Mouse (Mus musculus): ENCODE measurements at regions not wholly inside any gene's neighbourhood (a gene's known extent, or its start where the extent isn't known, plus 50 kb on each side); places are given as distances from the start of the nearest gene placed in this dataset.

DNA sequence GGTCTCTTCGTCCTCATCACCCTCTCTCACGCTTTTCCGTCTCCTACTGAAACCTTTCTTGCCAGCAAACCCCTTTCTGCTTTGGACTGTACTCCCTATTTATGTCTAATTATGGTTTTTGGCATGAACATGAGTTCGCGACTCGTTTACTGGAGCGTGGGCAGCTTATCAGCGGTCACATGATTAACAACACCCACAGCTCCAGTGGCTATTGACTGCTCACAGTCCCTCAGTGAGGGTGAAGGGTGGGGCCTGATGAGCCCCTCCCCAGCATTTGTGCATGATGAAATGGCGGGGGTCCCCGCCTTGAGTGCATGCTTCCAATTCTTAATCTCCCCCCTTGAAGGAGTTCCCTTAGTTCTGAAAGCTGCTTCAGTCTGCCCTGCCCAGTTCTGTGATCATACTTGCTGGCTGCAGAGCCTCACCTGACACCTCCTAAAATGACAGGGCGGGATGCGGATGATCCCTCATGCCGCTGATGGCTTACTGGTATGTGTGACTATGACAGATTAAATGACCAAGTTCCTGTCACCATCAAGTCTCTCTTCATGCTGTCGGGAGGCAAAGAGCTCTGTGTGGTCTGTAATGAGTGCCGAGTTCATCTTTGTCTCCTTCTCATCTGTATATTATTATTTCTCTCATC lies 125.7 kb upstream of the Tut7 start:
- TF ChIP-seq POLR2A (IDR thresholded peaks at IDR 0.05; ENCODE audit: borderline replicate concordance, insufficient read depth, low read length) (no peak), CTCF (IDR thresholded peaks at IDR 0.05; ENCODE audit: borderline replicate concordance, insufficient read depth, low read depth, low read length) (no peak)
